Mouse (Mus musculus) embryonic facial prominence, embryonic 11.5 days (tissue): Measurements from ENCODE around the gene Marcksl1. TPM values are rescaled to one million over a fixed set of nuclear protein-coding genes. Genes with fewer than 3 reads are reported as not detected.

ENCODE experiments used
- microRNA-seq: library from miRNA; unstranded; fragments of <30 nt; microRNA quantifications from one replicate; pipeline ENCODE4, GENCODE M21; 2016; ENCODE audit warnings: borderline number of aligned reads
- polyA plus RNA-seq: library from polyadenylated mRNA; unstranded; fragments of >200 nt; fragmentation: Nextera tagmentation; extraction: Ambion mirVana; gene quantifications from 2 replicates; pipeline ENCODE4 v1.2.1, GENCODE M21; 2014

The Marcksl1 gene
- polyA plus RNA-seq, 1 experiment from 2014 or later, result 1,559 TPM

Small RNAs within 50 kb of the gene (microRNA-seq; reads per million reads assigned to microRNA genes)
- not detected for gene Mir8119

Other genes starting within 250 kb of the Marcksl1 start
- gene Sync, start 226.0 kb upstream of the Marcksl1 start, polyA plus RNA-seq, result 0.25 and 0.63 TPM in 2 replicates
- 584 and 661 TPM in 2 replicates for gene Rbbp4, start 178.2 kb upstream of the Marcksl1 start, polyA plus RNA-seq
- 46.1 and 53.6 TPM in 2 replicates for gene Zbtb8os, start 177.9 kb upstream of the Marcksl1 start, polyA plus RNA-seq
- 6.5 and 7.2 TPM in 2 replicates for gene Zbtb8a, start 135.5 kb upstream of the Marcksl1 start, polyA plus RNA-seq
- 2.4 and 2.8 TPM in 2 replicates for gene Zbtb8b, start 72.7 kb upstream of the Marcksl1 start, polyA plus RNA-seq
- 21.2 and 22.0 TPM in 2 replicates for gene Bsdc1, start 52.0 kb upstream of the Marcksl1 start, polyA plus RNA-seq
- not detected in 2 replicates for gene Tssk3, start 22.6 kb upstream of the Marcksl1 start, polyA plus RNA-seq
- not detected in 2 replicates for gene Fam229a, start 22.4 kb upstream of the Marcksl1 start, polyA plus RNA-seq
- gene Hdac1, start 29.1 kb downstream of the Marcksl1 start, polyA plus RNA-seq, result 271 and 273 TPM in 2 replicates
- gene Lck, start 60.1 kb downstream of the Marcksl1 start, polyA plus RNA-seq, result 11.3 and 14.2 TPM in 2 replicates
- gene Fam167b, start 65.0 kb downstream of the Marcksl1 start, polyA plus RNA-seq, result 2.9 and 3.2 TPM in 2 replicates
- 284 and 293 TPM in 2 replicates for gene Eif3i, start 87.1 kb downstream of the Marcksl1 start, polyA plus RNA-seq
- gene Tmem234, start 87.1 kb downstream of the Marcksl1 start, polyA plus RNA-seq, result 163 and 195 TPM in 2 replicates
- gene Dcdc2b, start 100.7 kb downstream of the Marcksl1 start, polyA plus RNA-seq, result 1.2 and 1.9 TPM in 2 replicates
- 22.8 and 23.5 TPM in 2 replicates for gene Iqcc, start 105.5 kb downstream of the Marcksl1 start, polyA plus RNA-seq
- 55.8 and 58.8 TPM in 2 replicates for gene Ccdc28b, start 110.4 kb downstream of the Marcksl1 start, polyA plus RNA-seq
- gene Txlna, start 127.5 kb downstream of the Marcksl1 start, polyA plus RNA-seq, result 100 and 101 TPM in 2 replicates
- 12.5 and 13.3 TPM in 2 replicates for gene Kpna6, start 159.2 kb downstream of the Marcksl1 start, polyA plus RNA-seq
- gene Tmem39b, start 183.3 kb downstream of the Marcksl1 start, polyA plus RNA-seq, result 29.1 and 38.6 TPM in 2 replicates
- gene Khdrbs1, start 228.7 kb downstream of the Marcksl1 start, polyA plus RNA-seq, result 175 and 193 TPM in 2 replicates